Mouse (Mus musculus): ENCODE measurements around the gene Gtsf1. TPM values are rescaled to one million over a fixed set of nuclear protein-coding genes. Genes with fewer than 3 reads are reported as not detected.
"Not testable (repeated sequence)": the region's sequence is repeated elsewhere in the genome, so short reads cannot be mapped to it uniquely, and the experiment has no call there.

Gene Gtsf1
- polyA plus RNA-seq, 1 experiment from 2014 or later, result not detected

DNA sequence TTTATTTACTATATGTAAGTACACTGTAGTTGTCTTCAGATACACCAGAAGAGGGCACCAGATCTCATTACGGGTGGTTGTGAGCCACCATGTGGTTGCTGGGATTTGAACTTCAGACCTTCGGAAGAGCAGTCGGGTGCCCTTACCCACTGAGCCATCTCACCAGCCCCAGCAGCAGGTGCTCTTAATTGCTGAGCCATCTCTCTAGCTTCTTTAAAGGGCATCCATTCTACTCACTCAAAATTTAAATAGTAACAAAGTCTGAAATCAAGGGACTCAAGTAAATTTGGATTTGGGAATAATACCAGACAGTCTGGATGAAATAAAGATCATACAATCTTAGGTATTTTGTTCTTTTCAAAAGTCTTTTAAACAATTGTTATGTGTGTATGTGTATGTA lies 24.7 kb downstream of the Gtsf1 start:
- H3K36me3 ChIP-seq; ATAC-seq (ENCODE audit: low read depth): not testable (repeated sequence)

GRCm38 (mm10) chr15:103401361-103401760 lies 28.9 kb downstream of the Gtsf1 start:
- no peak overlapping the region for H3K9ac ChIP-seq

More for the DNA sequence above, 24.7 kb downstream of the Gtsf1 start:
- not testable (repeated sequence) for H3K4me2 ChIP-seq; H3K4me3 ChIP-seq; H3K27ac ChIP-seq (replicated peaks); H3K27me3 ChIP-seq; H3K9ac ChIP-seq; H3K4me1 ChIP-seq (replicated peaks); H3K9me3 ChIP-seq
- 87% methylated on average over 2 of the region's 3 CpGs for WGBS

GRCm38 (mm10) chr15:103393577-103393976 lies 36.7 kb downstream of the Gtsf1 start:
- H3K4me2 ChIP-seq, result no peak overlapping the region
- no peaks in the 10 kb centered on the region for H3K9me3 ChIP-seq
- H3K4me3 ChIP-seq, result no peak overlapping the region
- H3K4me1 ChIP-seq (replicated peaks), result no peaks in the 10 kb centered on the region
- no peaks in the 10 kb centered on the region for H3K27me3 ChIP-seq
- H3K27ac ChIP-seq (replicated peaks), result no peak overlapping the region
- no peak overlapping the region for H3K9ac ChIP-seq
- H3K36me3 ChIP-seq, result no peaks in the 10 kb centered on the region
- no peak for ATAC-seq (ENCODE audit: low read depth)

More at GRCm38 (mm10) chr15:103401361-103401760, 28.9 kb downstream of the Gtsf1 start:
- WGBS, result 92% methylated on average over 5 of the region's 5 CpGs
- no peak overlapping the region for H3K4me2 ChIP-seq
- no peak overlapping the region for H3K27ac ChIP-seq (replicated peaks)
- H3K36me3 ChIP-seq, result no peaks in the 10 kb centered on the region
- no peak overlapping the region for H3K4me3 ChIP-seq
- no peaks in the 10 kb centered on the region for H3K4me1 ChIP-seq (replicated peaks)
- H3K9me3 ChIP-seq, result no peaks in the 10 kb centered on the region
- ATAC-seq (ENCODE audit: low read depth), result no peak
- H3K27me3 ChIP-seq, result no peaks in the 10 kb centered on the region

DNA sequence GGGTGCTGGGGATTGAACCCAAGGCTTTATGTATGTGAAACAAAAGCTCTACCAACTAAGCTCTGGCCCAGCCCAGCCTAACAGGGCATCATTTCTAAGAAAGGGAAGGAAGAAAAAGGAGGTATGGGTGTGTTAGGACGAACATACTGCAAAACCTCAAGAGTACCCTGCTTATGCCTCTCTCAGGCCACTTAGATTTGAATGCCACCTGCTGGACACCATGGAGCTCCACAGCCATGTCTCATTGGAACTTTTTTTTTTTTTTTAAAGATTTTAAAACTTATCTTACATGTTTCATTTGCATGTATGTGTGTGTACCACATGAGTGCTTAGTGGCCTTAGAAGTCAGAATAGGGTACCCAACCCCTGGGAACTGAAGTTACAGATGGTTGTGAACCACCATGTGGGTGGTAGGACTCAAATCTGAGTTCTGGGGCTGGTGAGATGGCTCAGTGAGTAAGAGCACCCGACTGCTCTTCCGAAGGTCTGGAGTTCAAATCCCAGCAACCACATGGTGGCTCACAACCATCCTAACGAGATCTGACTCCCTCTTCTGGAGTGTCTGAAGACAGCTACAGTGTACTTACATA lies 41.6 kb downstream of the Gtsf1 start:
- 57% methylated on average over 4 of the region's 4 CpGs for WGBS
- Histone ChIP-seq H3K27ac (replicated peaks) (no peak overlapping the region), H3K4me1 (replicated peaks) (no peaks in the 10 kb centered on the region), H3K4me2 (no peak overlapping the region), H3K4me3 (no peak overlapping the region), H3K9me3 (no peaks in the 10 kb centered on the region), H3K36me3 (no peaks in the 10 kb centered on the region), H3K27me3 (no peaks in the 10 kb centered on the region), H3K9ac (no peak overlapping the region)
- ATAC-seq (ENCODE audit: low read depth), result no peak

GRCm38 (mm10) chr15:103383771-103384488 lies 46.3 kb downstream of the Gtsf1 start:
- Histone ChIP-seq H3K4me3 (no peak overlapping the region), H3K27me3 (no peaks in the 10 kb centered on the region), H3K9me3 (no peaks in the 10 kb centered on the region), H3K36me3 (no peaks in the 10 kb centered on the region), H3K4me2 (peak overlapping the region; percentile 1; the same call in 1 of the 2 replicates), H3K4me1 (replicated peaks) (peaks cover 7% of the 10 kb centered on the region; the same call in 1 of the 2 replicates), H3K27ac (replicated peaks) (no peak overlapping the region), H3K9ac (no peak overlapping the region)
- 63% methylated on average over 7 of the region's 7 CpGs for WGBS
- 0 out of 2 replicates have a peak, but pooled peaks have one; percentile 19 for ATAC-seq (ENCODE audit: low read depth)

GRCm38 (mm10) chr15:103382795-103383406 lies 47.4 kb downstream of the Gtsf1 start:
- Histone ChIP-seq H3K4me1 (replicated peaks) (peaks cover 17% of the 10 kb centered on the region; the same call in 1 of the 2 replicates), H3K36me3 (no peaks in the 10 kb centered on the region), H3K9ac (no peak overlapping the region), H3K27ac (replicated peaks) (no peak overlapping the region), H3K9me3 (no peaks in the 10 kb centered on the region), H3K4me2 (no peak overlapping the region), H3K4me3 (no peak overlapping the region), H3K27me3 (no peaks in the 10 kb centered on the region)
- WGBS, result 12% methylated on average over 5 of the region's 5 CpGs
- ATAC-seq (ENCODE audit: low read depth), result 0 out of 2 replicates have a peak, but pooled peaks have one; percentile 32

DNA sequence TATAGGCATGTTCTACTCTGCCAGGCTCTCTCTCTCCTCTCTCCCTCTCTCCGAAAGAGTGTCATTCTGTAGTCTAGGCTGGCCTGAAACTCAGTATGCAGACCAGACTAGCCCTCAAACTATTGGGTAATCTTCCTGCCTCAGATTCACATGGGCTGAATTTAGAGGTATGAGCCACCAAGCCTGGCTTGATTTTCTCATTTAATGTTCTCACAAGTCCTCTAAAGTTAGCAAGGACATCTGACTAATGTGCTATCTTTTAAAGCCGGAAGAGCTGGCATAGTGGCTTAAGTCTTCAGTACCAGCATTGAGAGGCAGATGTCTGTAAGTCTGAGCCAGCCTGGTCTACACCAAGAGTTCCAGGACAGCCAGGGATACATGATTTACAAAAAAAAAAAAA lies 48.2 kb downstream of the Gtsf1 start:
- Histone ChIP-seq H3K27me3 (no peaks in the 10 kb centered on the region), H3K36me3 (no peaks in the 10 kb centered on the region), H3K4me1 (replicated peaks) (peaks cover 25% of the 10 kb centered on the region), H3K4me2 (no peak overlapping the region), H3K9ac (no peak overlapping the region), H3K27ac (replicated peaks) (no peak overlapping the region), H3K4me3 (no peak overlapping the region), H3K9me3 (no peaks in the 10 kb centered on the region)
- WGBS, result 94% methylated on average over 2 of the region's 2 CpGs
- no peak for ATAC-seq (ENCODE audit: low read depth)

DNA sequence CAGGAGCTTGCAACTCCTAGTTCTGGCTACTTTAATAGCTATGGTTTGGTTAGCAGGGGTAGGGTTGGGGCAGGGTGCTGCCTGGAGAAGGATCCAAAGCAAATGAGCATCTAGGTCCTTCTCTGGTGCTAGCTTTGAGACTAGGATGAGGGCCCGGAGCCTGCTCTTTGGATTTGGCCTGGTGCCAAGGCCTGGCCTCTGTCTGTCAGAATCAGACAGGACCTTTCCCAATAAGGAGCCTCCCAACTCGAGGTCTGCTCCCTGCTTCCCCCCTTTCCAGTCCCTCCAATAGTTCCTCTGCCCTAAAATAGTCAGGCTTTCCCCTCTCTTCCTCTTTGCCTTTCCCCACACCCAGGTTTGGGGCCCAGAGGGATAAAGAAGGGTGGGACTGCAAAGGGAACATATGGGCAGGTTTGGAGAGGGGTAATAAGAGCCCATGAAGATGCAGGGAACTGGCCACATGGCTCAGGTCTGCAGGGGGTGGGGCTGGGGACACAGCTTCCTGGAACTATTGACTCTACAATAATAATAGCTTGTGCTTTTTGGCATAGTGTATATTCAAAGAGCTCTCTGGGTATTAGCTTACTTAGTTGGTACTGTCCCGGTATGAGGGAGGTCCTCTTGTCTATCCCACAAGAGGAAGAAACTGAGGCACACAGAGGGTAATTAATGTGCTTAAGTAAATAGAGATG lies 51.5 kb downstream of the Gtsf1 start:
- WGBS, result 48% methylated on average over 3 of the region's 3 CpGs
- Histone ChIP-seq H3K27ac (replicated peaks) (no peak overlapping the region), H3K4me1 (replicated peaks) (peaks cover 30% of the 10 kb centered on the region), H3K36me3 (no peaks in the 10 kb centered on the region), H3K4me2 (no peak overlapping the region), H3K4me3 (no peak overlapping the region), H3K9ac (no peak overlapping the region), H3K27me3 (no peaks in the 10 kb centered on the region), H3K9me3 (no peaks in the 10 kb centered on the region)
- no peak for ATAC-seq (ENCODE audit: low read depth)

DNA sequence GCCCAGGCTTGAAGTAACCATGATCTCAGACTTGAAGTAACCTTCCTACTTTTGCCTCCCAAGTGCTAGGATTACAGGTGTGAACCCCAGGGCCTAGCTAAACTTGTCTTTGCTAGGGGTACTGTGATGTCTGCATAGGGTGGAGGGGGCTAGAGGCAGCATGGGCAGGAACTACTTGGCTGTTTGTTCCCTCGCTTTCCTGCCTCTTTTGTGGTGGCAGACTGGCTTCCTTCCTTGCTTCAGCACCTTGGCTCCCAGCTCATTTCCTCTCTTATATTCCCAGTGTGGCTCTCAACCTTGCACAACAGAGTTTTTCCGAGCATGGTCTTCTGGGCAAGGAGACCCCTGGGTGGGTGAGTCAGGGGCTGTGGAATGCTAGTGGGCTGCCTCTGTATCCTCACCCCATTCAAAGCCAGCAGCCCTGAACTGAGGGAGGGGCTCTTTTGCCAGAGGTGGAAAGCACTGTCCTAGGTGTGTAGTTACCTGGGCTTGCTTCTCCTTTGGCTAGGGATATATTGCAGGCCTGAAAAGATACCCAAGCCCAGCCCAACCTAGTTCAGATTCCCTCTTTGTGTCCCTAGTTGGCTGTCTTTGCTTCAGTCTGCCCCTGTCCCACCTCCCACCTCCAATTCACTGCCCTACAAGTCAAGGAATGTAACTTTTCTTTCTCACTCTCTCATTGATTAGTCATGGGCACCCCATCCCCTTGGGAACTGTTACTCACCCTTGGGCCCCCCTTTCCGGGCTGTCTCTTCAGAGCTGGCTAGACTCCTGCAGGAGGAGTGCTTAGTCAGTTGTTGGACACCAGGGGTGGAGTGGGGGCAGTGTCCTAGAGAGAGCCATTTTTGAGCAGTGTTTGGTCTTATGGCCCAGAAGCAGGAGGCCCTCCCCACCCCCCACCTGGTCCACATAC lies 52.3 kb downstream of the Gtsf1 start:
- WGBS, result 67% methylated on average over 3 of the region's 3 CpGs
- ATAC-seq (ENCODE audit: low read depth), result no peak
- Histone ChIP-seq H3K9ac (no peak overlapping the region), H3K4me2 (no peak overlapping the region), H3K4me1 (replicated peaks) (peaks cover 28% of the 10 kb centered on the region), H3K4me3 (no peak overlapping the region), H3K36me3 (no peaks in the 10 kb centered on the region), H3K9me3 (no peaks in the 10 kb centered on the region), H3K27ac (replicated peaks) (no peak overlapping the region), H3K27me3 (no peaks in the 10 kb centered on the region)

DNA sequence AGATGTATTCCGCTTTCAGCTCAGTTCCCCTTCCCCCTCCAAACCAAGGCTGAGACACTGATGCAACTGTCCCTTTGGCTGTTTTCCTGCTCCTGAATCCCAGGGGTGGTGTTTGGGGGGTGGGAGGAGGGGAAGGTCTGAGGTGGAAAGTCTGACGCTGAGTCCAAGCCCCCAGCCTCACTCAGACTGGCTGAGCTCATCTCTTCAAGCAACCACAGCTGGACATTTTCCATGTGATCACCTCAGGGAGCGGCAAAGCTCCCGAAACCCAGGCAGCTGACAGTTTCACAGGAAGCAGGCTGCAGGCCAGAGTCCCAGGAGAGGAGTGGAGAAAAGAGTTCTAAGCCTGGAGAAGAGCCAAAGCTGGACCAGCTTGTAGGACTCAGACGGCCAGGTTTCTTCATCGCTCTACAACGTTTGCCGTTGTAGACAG lies 53.4 kb downstream of the Gtsf1 start:
- 63% methylated on average over 8 of the region's 8 CpGs for WGBS
- Histone ChIP-seq H3K9me3 (no peaks in the 10 kb centered on the region), H3K4me3 (no peak overlapping the region), H3K27ac (replicated peaks) (no peak overlapping the region), H3K4me2 (no peak overlapping the region), H3K4me1 (replicated peaks) (peaks cover 24% of the 10 kb centered on the region), H3K36me3 (no peaks in the 10 kb centered on the region), H3K27me3 (no peaks in the 10 kb centered on the region), H3K9ac (no peak overlapping the region)
- ATAC-seq (ENCODE audit: low read depth), result no peak

DNA sequence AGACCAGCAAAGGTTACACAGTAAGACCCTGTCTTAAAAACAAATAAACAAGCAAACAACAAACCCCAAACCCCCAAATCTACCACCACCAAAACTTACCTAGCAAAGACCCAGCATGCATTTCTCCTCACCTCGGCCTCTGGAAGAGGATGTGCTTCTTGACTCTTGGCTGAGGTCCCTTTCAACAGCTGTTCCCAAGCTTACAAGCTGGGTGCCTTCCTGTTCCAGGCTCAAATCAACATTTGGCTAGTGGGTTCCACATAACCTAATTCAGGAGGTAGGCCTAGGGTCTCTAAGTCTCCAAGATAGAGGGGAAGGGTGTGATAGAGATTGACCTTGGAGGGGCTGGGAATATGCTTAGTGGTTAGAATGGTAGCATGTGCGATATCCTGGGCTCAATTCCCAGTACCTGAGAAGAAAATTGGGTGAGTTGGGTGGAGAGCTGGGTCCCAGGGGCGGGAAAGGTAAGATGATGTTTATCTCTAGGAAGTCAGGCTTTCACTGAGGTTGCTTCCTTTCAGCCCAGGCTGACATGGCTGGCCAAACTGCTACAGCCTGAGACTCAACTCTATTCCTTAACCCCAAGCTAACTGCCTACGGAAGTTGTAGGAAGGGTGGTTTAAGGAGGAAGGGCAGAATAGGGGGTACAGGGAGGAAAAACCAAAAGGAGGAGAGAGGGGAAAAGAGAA lies 55.0 kb downstream of the Gtsf1 start:
- no peaks in the 10 kb centered on the region for H3K9me3 ChIP-seq
- ATAC-seq (ENCODE audit: low read depth), result no peak
- no peak overlapping the region for H3K9ac ChIP-seq
- H3K4me3 ChIP-seq, result no peak overlapping the region
- no peaks in the 10 kb centered on the region for H3K36me3 ChIP-seq
- H3K27me3 ChIP-seq, result no peaks in the 10 kb centered on the region
- peaks cover 24% of the 10 kb centered on the region for H3K4me1 ChIP-seq (replicated peaks)
- H3K27ac ChIP-seq (replicated peaks), result no peak overlapping the region
- WGBS, result 82% methylated on average over 4 of the region's 4 CpGs
- no peak overlapping the region for H3K4me2 ChIP-seq

Data from neural tube, embryonic 13.5 days (tissue).